Mouse (Mus musculus) layer of hippocampus, postnatal 10 days (tissue): ENCODE data around the gene Soat1. TPM values are rescaled to one million over a fixed set of nuclear protein-coding genes. Genes with fewer than 3 reads are reported as not detected.
"Not testable (repeated sequence)": the region's sequence is repeated elsewhere in the genome, so short reads cannot be mapped to it uniquely, and the experiment has no call there.

ENCODE experiments used
- DNase-seq, 2 experiments: peaks; one replicate each; pipeline ENCODE4 v3.0.0; 2021; ENCODE audit warnings: low spot score in 2 of 2
- long read RNA-seq: library from polyadenylated mRNA; stranded (forward); transcript quantifications from one replicate; pipeline ENCODE4 v2.0.0, GENCODE M21; 2023
- total RNA-seq, 2 experiments: library from RNA; stranded (reverse); gene quantifications; 2 replicates each; pipeline ENCODE4 v1.2.3; 2021

The Soat1 gene
- 10 to 100 TPM; 44.3 to 48.3 TPM for total RNA-seq
- long read RNA-seq, full-length matches to known transcripts, result 10 of 12 reads
- long read RNA-seq, partial matches to known transcripts, result 0 of 12 reads
- long read RNA-seq, other reads (novel, unspliced or antisense), result 2 of 12 reads

DNA sequence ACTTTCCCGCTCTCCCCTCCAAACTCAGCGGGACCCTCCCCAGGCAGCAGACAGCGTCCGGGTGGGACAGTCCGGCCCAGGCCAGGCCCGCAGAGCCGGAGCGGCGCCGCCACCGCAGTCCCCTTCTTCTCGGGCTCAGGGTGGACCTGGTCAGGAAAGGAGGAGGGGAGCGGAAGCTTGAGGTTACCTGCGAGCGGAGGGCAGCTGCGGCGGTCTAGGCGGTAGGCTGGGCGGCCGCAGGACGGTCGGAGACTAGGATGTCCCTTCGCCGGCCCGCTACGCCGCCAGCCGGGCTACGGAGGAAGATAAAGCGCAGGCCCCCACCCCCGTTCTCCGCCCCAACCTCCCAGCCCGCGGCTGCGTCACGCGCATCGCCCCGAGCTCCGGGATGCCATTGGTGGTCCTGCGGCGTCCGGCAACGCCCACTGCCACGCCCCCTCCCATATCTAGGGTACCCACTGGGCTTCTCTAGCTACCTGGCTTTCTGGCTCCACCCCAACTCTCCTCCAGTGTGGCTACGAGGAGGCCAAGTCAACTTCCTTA is at the start of gene Soat1:
Gene Soat1 (minus strand): TSS at position 371 of the 543 bp plus-strand sequence.
- DNase-seq, result peak; percentile 82 to 87

DNA sequence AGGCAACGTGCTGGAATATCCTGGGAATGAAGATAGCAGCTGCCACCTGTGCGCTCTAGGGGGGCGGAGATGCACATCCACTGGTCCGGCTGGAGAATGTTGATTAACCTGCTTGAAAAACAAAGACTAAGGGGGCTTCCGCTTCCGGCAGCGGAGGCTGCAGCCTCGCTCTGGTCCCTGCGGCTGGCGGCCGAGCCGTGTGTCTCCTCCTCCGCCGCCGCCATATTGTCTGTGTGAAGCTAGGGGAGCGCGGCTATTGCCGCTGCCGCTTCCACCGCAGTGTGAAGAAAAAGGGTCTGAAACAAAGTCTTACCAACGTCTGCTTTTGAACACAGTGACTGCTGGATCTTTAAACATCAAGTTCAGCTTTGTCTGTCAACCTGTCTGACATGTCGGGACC is 49.7 kb upstream of the Soat1 start, which contains the start of gene Gm10031:
Gene Gm10031 (plus strand): TSS at position 171 of the 400 bp plus-strand sequence.
- not testable (repeated sequence) for DNase-seq

- no peak for DNase-seq
Measured at GRCm38 (mm10) chr1:156521796-156522517, 47.8 kb upstream of the Soat1 start.

- DNase-seq, result no peak
Measured at GRCm38 (mm10) chr1:156520136-156520780, 46.1 kb upstream of the Soat1 start.

GRCm38 (mm10) chr1:156507753-156508152 is 33.6 kb upstream of the Soat1 start:
- DNase-seq, result no peak

DNA sequence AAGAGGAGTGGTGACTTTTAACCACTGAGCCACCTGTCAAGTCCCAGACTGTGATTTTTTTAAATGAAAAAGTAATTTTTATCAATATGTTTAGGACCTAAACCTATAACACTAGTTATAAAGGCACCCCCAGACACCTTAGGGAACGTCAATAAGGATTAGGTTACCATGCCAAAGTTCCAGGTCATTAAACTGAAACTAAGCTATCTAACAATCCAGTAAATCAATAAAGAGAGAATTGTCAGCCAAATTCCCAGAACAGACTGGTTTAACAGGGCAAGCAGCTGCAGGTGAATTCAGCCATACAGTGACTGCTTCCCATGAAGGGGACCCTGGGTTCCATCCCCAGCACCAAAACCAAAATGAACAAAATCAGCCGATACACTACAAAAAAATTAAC is 31.8 kb upstream of the Soat1 start:
- no peak for DNase-seq

DNA sequence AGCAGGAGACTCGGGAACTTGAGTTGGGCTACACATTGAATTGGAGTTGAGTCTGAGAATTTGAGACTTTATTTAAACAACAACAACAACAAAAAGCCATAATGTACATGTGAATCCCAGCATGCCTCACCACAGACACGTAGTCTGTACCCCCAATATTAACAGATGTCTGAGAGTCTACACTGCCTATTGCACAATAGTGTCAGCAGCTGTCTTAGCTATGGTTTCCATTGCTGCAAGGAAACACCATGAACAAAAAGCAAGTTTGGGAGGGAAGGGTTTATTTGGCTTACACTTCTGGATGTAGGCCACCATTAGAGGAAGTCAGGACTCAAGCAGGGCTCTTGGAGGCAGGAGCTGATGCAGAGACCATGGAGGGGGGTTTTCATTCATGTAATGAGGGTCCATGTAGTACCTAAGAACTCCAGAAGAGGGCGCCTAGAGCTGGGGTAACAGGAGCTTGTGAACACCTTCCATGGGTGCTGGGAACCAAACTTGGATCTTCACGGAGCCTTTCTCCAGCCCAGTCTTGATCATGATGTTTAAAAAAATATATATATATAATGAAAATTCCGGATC is 30.9 kb upstream of the Soat1 start:
- no peak for DNase-seq

DNA sequence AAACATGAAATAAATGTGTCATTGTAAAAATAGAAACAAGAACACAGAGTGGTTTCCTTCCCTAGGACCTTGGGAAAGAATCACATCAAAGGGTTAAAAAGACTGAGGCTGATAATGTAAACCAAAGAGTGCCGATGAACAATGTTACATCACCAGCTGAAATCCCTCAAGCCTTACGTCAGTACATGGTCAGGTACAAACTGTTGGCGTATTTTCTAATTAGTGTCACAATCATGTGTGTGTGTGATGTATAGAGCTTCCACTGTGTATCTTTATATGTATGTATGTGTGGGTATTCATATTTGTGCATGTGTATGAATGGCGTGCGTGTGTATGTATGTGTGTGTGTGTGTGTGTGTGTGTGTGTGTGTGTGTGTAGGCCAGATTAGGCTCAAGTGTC is 22.8 kb upstream of the Soat1 start:
- no peak for DNase-seq

- DNase-seq, result no peak
Measured at GRCm38 (mm10) chr1:156495025-156495424, 20.9 kb upstream of the Soat1 start.

- no peak for DNase-seq
Measured at GRCm38 (mm10) chr1:156491226-156491796, 17.2 kb upstream of the Soat1 start.

DNA sequence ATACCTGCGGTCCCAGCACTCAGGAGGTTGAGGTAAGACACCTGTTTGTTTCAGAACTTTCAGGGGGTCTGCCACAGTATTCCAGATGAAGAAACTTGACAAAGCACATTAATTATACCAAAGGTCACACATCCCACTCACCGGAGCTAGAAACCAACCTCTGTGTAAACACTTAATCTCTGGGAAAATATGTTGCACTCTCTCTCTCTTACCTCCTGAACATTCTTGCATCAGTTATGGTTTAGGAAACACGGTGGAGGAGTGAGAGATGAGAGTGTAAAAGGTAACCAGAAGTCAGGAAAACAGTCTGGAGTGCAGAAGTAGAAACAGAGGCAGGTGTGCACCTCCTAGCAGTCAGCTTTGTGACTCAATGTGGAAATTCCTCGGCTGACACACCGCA is 13.9 kb upstream of the Soat1 start:
- DNase-seq, result no peak

GRCm38 (mm10) chr1:156487498-156487897 is 13.4 kb upstream of the Soat1 start:
- DNase-seq, result no peak

GRCm38 (mm10) chr1:156481826-156482225 is 7.7 kb upstream of the Soat1 start:
- DNase-seq, result no peak

DNA sequence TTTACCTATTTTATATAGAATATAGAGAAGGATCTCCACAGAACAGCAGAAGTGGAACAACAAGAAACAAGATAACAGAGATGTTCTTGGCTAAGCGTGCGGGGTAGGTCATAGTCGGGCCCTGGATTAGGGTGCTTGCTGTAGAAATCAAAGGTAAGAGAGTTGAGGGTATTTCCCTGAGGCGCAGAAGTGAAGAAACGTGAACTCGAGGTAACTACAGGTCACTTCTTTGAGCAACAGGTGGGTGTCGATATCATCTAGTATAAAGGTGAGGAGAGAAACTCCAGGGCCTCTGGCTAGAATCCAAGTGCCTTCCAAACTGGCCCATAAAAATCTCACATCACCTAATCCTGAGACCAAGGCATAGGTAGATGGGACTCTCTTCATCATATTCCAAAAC is 2.4 kb upstream of the Soat1 start:
- no peak for DNase-seq

DNA sequence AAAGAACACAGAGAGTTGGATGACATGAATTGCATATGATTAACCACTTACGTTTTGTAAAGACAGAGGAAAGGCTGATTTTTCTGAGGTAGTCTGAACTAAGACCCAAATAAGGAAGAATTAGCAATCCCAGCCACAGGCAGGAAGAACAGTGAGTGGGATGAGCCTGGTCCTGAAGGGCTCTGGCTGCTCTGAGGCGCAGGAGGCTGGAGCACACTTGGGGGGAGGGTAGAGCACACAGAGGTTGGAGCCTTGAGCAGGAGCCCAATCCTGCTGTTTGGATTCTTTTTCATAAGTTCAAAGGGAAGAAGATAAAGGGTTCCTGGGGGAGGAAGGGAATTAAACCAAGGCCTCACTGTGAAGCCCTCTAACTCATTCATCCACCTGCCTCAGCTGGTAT is 1.9 kb upstream of the Soat1 start:
- DNase-seq, result no peak

DNA sequence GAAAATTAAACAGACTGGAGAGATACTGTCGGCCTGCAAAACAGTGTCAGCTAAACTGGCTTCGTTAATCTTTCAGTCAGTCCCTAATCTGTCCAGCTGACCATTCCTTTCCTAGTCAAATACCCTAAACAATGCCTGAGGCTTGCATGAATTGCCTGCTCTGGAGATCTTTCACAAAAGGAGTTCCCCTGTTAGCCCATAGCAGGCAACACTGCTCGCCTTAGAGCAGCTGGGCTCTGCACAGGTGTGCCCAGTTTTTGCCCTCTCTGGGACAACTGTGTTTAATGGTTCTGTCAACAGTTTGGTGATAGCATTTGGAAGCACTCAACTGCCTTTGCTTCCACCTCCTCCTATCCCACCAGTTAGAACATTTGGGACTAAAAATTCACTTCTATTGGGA is 723 bp upstream of the Soat1 start:
- DNase-seq, result no peak

- no peak for DNase-seq
Measured at GRCm38 (mm10) chr1:156473003-156473402, 1.1 kb downstream of the Soat1 start.

DNA sequence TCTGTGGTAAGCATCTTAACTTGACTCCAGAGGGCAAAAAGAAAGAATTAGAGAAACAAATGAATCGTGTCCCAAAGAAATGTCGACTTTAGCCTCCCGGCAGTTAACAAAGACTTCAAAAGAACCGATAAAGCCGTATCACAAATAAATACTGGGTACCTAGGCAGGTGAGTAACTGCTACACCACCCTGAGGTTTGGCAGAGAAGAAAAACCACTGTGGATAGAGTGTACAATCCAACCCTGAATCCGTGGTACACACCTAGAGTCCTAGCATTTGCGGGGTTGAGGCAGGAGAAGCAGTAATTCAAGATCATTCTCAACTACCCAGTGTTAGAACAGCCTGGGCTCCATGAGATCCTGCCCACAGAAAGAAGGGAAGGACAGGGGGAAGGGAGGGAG is 2.2 kb downstream of the Soat1 start:
- DNase-seq, result no peak

GRCm38 (mm10) chr1:156471071-156471470 is 3.1 kb downstream of the Soat1 start:
- no peak for DNase-seq

GRCm38 (mm10) chr1:156470557-156470956 is 3.6 kb downstream of the Soat1 start:
- DNase-seq, result no peak

GRCm38 (mm10) chr1:156468576-156468975 is 5.6 kb downstream of the Soat1 start:
- DNase-seq, result no peak
